Mouse (Mus musculus) bone marrow, adult 2 months (tissue): ENCODE measurements around the gene Gm10382.

Experiments
- CTCF ChIP-seq: fragments of 200-500 bp; IDR thresholded peaks from 2 replicates; pipeline ENCODE4 v1.5.1; 2011; ENCODE audit warnings: low read length, control low read depth; ENCODE audit not compliant: control insufficient read depth, insufficient read depth
- POLR2A ChIP-seq: fragments of 200-500 bp; IDR thresholded peaks from 2 replicates; pipeline ENCODE4 v1.6.1; 2011; ENCODE audit warnings: low read depth, mild to moderate bottlenecking, control low read depth, low read length, borderline replicate concordance; ENCODE audit not compliant: control insufficient read depth

DNA sequence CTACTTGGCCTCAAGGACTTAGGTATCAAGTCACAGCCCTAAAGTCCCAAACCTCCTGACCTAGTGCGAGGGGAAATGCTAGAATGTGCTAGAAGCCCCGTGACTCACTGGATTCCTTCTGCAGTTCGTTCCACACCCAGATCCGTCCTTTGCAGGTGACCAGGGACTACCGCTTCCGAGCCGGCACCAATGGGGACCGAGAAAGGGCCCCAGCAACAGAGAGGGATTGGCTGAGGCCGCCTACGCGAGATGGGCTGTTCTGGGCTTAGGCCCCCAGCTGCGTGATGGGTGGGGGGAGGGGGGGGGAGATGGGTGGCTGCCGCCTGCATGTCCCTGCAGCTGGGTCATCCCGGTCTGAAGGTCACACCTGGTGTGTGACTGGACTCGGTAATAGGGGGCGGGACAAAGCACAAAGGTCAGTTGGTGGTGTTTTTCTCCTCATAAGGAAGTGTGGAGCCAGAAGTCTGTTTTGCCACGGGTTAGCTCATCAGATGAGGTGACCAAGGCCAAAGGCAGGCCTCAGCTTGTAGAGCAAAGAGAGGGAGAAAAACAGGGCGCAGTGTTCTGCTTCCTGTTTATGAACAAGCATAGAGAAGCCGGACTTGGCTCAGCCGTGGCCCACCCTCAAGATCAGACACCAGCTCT is 4.0 kb downstream of the Gm10382 start:
- TF ChIP-seq CTCF = no peak
- TF ChIP-seq POLR2A = peak; percentile 60; the same call in 1 of the 2 replicates
